Mouse (Mus musculus): ENCODE data around the gene Sqor. TPM values are rescaled to one million over a fixed set of nuclear protein-coding genes. Genes with fewer than 3 reads are reported as not detected.

Gene Sqor
- total RNA-seq, 4 experiments from 2014 or later = 38.0 to 46.5 (median 43.7) TPM

GRCm38 (mm10) chr2:122783730-122784129 lies 18.7 kb downstream of the Sqor start:
- DNase-seq (ENCODE audit: low spot score in 2 of 2) = no peak

- no peak for DNase-seq (ENCODE audit: low spot score in 2 of 2)
These were observed 19.7 kb downstream of the Sqor start for GRCm38 (mm10) chr2:122784701-122785100.

- no peak for DNase-seq (ENCODE audit: low spot score in 2 of 2)
These were observed 21.1 kb downstream of the Sqor start for GRCm38 (mm10) chr2:122786167-122786566.

- no peak for DNase-seq (ENCODE audit: low spot score in 2 of 2)
These were observed 24.3 kb downstream of the Sqor start for GRCm38 (mm10) chr2:122789311-122789710.

GRCm38 (mm10) chr2:122789730-122790129 lies 24.7 kb downstream of the Sqor start:
- DNase-seq (ENCODE audit: low spot score in 2 of 2) = no peak

GRCm38 (mm10) chr2:122804392-122804791 lies 39.4 kb downstream of the Sqor start:
- DNase-seq (ENCODE audit: low spot score in 2 of 2) = no peak

- no peak for DNase-seq (ENCODE audit: low spot score in 2 of 2)
These were observed 41.0 kb downstream of the Sqor start for GRCm38 (mm10) chr2:122806040-122806439.

GRCm38 (mm10) chr2:122809027-122809426 lies 44.0 kb downstream of the Sqor start:
- no peak for DNase-seq (ENCODE audit: low spot score in 2 of 2)

- DNase-seq (ENCODE audit: low spot score in 2 of 2) = no peak
These were observed 51.9 kb downstream of the Sqor start for GRCm38 (mm10) chr2:122816986-122817385.

GRCm38 (mm10) chr2:122821246-122821645 lies 56.2 kb downstream of the Sqor start:
- no peak for DNase-seq (ENCODE audit: low spot score in 2 of 2)

GRCm38 (mm10) chr2:122825406-122826236 lies 60.6 kb downstream of the Sqor start:
- no peak for DNase-seq (ENCODE audit: low spot score in 2 of 2)

- no peak for DNase-seq (ENCODE audit: low spot score in 2 of 2)
These were observed 61.3 kb downstream of the Sqor start for GRCm38 (mm10) chr2:122826302-122826701.

- DNase-seq (ENCODE audit: low spot score in 2 of 2) = no peak
These were observed 89.6 kb downstream of the Sqor start for GRCm38 (mm10) chr2:122854636-122855035.

- no peak for DNase-seq (ENCODE audit: low spot score in 2 of 2)
These were observed 90.3 kb downstream of the Sqor start for GRCm38 (mm10) chr2:122855354-122855753.

Other genes starting within 250 kb of the Sqor start
- 1 to 10 TPM; 2.4 to 4.4 (median 3.9) TPM for gene Gatm, start 153.9 kb upstream of the Sqor start, total RNA-seq (2022)
- gene AA467197, start 128.3 kb upstream of the Sqor start, total RNA-seq (2022) = under 1 TPM in 1 of 4 experiments, not detected in 3; 0.38 TPM
- gene Slc30a4, start 62.6 kb upstream of the Sqor start, total RNA-seq (2022) = 10 to 100 TPM; 13.6 to 18.7 (median 15.7) TPM
- gene Bloc1s6, start 26.7 kb upstream of the Sqor start, total RNA-seq (2022) = 10 to 100 TPM; 18.5 to 21.2 (median 19.0) TPM